Mouse (Mus musculus): ENCODE results near the gene Cfi.
A peak's percentile ranks its signal among the peaks of the same experiment; 100 is the strongest.

Cfi gene

DNA sequence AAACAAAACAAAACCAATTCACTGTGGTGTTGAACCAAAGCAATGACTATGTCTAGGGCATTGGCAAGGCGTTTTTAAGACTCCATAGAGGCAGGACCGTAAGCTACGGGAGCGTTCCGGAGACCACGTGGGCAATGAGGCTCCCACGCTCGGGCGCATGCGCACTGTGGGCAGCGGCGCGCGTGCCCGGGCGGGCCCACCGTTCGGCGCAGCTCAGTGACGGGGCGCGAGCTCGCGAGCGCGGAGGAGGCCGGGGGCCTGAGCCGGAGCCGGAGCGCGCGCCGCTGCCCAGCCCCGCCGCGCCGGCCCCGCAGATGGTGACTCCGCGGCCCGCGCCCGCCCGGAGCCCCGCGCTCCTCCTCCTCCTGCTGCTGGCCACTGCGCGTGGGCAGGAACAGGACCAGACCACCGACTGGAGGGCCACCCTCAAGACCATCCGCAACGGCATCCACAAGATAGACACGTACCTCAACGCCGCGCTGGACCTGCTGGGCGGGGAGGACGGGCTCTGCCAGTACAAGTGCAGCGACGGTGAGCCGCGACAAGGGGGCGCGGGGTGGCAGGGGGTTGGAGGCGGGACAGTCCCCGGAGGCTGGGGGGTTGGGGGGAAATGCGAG lies 42.8 kb downstream of the Cfi start, which contains the start of gene Pla2g12a:
Gene Pla2g12a, plus strand, starts transcription at position 202 of the 617 bp plus-strand sequence.
- peak; percentile 90 for DNase-seq

DNA sequence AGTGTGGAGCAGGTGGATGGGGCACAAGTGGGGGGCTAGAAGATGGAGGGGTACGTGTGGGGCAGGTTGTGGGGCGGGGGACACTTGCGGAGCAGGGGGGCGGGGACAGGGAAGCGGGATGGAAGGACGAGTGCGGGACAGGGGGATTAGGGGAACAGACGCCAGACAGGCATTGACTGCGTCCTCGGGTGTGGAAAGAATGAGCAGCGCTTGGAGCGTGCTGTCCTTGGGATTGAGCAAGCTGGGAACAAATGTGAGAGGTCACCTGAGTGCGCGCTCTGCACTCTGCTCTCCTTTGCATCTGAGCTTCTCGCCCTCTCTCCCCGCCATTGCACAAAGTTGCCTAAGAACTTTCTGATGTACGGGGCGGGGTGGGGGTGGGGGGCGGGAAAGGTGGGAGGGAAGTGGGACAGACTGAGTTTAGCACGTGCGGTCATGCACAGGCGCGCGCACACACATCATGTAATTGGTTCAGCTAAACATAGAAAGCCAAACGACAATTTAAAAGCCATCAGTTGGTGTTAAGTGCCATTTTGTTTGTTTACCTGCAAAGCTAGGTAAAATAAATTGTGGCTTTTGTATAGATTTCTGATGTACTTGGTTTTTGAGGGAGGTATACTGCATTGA lies 43.6 kb downstream of the Cfi start:
- no peak for DNase-seq

DNA sequence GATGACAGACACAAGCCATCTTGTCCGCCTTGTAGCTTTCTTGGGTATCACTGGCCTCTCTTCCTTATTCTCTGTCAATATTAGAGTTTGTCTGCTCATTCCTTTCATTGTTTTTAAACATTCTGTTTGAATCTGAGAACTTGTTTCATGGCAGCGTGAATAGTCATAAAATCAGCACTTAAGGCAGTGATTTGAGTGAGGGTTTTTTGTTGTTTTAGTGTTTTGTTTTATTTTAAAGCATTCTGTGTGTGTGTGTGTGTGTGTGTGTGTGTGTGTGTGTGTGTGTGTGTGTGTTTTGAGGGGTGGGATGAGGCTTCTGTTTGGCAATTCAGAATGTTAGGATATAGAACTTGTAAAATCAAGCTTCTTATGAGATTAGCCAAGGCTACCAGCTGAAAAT lies 44.2 kb downstream of the Cfi start:
- DNase-seq, result no peak

DNA sequence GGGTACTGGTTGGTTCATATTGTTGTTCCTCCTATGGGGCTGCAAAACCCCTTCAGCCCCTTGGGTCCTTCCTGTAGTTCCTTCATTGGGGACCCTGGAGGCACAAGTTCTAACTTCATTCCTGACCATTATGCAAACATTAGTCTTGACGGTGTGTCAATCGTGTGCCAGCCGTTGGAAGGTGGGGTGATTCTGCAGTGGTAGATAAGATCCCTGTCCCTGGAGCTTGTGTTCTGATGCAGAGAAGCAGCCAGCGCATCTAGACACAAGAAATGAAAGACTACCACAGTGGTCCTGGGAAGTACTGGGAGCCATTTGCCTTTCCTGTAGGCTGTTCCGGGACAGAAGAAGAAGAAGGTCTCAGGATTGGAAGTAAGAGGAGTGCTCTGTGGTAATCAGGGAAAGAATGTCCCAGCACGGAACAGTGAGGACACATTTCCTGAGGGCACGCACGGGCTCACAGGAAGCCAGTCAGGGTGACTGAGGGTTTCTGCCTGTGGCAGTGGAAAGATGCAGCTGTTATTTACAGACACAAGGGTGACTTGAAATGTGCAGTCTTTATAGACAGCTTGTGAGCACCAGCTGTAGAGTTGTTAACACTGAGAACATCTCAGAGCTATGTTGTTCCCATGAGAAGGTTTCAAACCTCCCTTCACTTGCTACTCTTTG lies 45.4 kb downstream of the Cfi start:
- DNase-seq, result no peak

DNA sequence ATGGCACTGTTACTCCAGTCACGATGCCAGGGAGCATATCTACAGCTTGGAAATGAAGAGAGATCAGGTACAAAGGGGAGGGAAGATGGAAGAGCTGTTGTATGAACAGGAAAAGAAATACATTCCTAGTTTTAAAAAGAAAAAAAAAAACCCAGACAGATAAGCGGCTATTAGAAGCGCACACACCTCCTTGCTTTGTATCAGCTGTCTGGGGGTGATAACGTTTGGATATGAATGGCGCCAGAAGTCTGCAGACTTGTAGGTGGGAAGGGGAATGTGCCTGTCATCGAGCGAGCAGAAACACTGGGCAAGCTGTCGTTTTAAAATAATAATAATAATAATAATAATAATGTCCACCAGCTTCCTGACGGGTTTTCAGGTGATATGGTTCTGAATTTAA lies 49.9 kb downstream of the Cfi start:
- DNase-seq, result no peak

DNA sequence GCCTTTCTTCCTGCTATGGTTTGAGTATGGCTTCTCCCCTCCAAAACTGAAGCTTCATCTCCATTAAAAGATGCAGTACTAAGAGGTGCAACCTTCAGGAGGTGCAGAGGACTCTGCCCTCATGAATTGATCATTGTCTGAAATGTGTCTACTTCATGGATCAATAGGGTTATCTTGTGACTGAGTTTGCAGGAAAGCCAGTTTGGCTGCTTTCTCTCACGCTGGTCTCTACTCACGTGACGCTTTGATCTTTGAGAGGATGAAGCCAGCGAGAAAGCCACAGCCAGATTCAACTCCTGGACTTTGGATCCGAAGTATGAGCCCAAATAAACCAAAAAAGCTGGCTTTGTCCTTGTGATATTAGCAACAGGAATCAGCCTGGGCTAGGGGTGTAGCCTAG lies 50.7 kb downstream of the Cfi start:
- DNase-seq, result no peak

DNA sequence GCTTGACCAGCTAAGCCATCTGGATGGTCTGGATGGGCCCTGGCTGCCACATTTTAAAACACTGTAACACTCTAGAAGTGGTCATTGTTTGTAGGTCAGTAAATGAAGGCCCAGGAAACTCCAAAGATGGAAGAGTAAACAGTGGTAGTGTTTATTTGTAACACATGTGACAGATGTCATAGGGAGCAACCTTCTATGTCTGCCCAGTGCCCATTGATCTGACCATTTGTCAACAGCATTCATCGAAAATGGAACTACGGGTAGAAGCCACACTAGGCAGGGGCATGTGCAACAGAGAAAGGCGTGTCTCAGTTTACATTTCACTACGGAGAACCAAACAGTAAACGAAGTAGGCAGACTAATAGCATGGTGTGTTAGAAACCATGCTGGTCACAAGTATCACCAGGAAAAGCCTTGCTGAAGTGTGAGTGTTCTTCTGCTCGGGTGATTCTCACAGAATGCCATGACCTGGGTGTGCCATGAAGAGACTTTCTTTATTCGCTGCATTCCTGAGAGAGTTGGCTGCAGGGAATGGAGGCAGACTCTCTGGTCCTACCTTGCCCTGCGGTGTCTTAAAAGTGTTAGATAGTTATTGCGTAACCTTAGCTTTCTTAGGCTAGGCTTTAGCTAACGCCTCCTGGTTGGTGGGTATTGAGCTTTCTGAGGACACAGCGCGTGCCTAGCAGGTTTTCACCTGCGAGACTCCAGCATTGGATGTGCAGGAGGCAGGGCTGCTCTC lies 52.3 kb downstream of the Cfi start:
- DNase-seq, result no peak

DNA sequence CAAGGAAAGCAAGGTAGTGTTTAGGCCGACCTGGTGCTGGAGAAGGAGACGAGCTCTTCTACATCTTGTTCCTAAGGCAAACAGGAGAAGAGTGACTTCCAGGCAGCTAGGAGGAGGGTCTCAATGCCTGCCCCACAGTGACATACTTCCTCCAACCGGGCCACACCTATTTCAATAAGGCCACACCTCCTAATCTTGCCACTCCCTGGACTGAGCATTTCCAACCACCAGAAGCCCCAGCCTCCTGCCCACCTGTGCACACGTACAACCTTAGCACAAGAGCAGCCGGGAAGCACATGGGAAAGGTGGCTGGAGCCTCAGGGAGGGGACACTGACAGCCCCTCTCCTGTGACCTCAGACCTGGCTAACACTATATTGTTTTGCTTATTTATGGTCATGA lies 56.3 kb downstream of the Cfi start:
- no peak for DNase-seq

DNA sequence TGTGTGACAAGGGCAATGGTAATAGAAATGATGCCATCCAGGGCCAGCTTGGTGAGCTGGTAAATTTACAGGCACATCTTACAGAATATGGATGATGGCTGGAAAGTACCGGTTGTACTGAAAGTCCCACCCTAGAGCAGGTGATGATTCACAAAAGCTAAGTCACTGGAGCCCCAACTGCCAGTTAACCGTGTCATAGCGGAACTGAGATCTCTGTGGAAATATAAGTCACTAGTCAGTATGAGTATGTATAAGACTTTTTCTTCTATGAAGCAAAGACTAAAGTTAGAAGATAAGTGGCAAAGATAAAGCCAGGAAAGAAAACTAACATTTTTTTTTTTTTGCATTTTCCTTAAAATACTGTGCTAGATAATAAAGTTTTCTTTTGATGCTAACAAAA lies 57.5 kb downstream of the Cfi start:
- no peak for DNase-seq

DNA sequence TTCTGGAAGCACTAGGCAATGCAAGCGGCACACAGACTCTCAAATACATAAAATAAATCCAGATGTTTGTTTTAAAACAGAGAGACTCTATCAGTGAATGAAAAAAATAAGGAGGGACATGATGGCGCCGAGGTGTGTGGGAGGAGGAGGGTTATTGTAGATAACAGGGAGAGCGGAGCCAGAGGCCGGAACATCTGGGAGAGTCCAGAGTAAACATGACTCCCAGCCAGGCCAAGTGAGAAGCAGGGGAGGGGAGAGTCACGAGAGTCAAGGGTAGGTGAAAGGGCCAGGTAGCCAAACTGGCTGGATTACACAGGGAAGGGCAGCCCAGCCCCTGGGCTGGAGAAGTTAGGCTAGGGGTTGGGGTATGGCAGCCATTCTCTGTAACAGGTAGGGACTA lies 60.9 kb downstream of the Cfi start:
- DNase-seq, result no peak

DNA sequence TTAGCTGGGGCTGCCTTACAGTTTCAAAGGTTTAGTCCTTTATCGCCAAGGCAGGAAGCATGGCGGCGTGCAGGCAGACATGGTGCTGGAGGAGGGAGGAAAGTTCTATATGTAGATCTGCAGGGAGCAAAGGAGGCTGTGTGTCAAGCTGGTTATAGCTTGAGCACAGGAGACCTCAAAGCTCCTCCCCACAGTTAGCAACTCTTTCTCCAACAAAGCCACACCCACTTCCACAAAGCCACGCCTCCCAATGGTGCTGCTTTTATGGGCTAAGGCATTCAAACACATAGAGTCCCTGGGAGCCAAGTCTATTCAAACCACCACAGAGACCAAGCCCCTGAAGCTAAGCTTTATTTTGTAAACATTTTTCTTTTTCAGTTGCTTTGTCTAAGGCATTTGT lies 63.2 kb downstream of the Cfi start:
- DNase-seq, result no peak

DNA sequence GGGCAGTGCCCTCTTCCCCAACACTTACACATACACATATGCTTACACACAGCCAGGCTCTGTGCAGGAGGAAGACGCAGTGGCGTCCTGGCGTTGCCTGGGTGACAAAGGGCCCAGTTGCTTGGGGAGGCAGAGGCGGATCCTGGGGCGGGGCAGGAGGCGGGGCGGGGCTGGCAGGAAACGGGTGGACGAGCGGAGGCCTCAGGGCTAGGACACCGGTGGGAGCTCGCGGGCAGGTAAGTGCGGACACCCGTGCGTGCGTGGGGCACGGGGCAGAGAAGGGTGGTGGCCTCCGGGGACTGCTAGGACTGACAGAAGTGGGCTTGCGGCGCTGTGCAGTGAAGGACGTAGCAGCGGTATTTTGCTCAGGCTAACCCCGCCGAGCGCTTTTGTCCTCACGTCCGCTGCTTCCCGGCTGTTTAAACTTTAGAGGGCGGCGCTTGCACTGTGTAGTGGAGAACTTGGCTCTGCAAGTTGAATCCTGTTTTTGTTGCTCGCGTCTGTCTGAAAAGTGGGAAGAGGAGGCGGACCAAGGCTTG lies 65.7 kb downstream of the Cfi start, which contains the start of gene Casp6:
Gene Casp6, plus strand, starts transcription at position 155 of the 539 bp plus-strand sequence.
- DNase-seq, result peak; percentile 21

DNA sequence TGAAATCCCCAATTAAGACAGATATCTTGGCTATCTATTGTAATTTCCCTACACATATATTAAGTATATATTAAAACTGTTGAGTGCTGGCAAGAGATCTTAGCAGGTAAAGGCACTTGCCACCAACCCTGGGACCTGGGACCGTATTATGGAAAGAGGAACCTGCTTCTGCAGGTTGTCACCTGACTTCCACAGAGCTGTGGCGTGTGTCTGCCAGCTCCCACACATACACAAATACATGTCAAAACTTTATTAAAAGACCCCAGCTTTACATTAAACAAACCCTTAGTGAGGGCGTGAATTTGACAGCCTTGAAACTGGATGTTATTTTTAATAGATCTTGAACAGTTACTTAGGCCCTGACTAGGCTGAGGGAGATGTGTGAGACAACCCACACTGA lies 67.7 kb downstream of the Cfi start:
- DNase-seq, result no peak

DNA sequence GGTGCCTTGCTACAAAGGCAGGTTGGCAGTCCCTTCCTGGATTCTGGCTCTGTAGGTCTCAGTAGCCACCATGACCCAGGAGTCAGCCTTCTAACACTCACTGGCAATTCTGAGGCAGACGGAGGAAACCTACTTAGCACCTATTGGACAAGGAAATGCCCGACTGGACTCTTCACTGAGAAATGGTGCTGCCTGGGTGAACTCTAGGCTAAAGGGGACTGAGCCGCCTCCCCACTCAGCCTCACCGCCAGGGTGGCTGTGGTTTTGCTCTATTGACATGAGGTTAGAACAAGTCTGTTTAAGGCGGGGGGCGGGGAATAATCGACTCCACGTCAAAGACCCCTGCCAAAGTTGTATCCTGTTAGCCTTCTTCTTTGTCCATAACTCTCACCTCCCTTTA lies 68.2 kb downstream of the Cfi start:
- no peak for DNase-seq

DNA sequence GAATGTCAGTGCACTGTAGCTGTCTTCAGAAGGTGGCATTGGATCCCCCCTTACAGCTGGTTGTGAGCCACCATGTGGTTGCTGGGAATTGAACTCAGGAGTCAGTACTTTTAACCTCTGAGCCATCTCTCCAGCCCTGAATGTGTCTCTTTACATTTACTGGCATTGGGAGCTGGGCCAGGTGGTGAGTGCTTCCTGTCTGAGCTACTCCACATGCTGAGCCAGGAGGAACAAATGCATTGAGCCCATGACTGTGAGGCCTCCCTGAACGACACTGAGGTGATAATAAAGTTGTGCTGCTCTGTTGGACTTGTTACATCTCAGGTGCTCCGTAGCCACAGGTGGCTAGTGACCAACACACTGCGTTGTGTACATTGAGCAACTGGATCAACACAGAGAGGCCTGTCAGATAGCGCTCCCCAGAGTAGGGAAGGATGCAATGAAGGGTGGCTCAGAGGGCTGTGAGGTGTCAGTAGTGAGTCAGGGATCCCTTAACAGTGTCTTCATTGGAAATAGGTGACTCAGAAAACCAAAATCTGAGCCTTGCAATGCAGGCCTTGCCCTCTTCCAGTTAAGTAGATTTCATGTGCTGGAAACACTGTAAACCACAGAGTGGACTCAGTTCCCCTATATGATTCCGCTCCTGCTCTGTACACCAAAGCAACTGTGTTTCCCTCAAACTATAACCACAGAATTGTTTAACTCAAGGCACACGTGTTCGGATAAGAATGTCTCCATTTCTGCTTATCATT lies 68.9 kb downstream of the Cfi start:
- no peak for DNase-seq

DNA sequence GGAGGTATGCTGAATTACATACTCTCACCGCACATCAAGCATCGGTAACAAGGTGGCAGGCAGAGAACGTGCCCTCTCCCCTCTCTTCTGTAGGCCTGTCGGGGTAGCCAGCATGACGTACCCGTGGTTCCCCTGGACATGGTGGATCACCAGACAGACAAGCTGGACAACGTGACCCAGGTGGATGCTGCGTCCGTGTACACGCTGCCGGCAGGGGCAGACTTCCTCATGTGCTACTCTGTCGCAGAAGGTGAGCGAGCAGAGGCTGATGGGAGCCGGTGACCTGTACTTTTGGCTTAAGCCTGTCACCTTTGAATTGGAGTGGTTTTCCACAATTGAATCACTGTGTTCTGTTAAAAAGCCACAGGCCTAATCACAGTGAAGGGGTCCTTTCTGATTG lies 76.3 kb downstream of the Cfi start:
- DNase-seq, result no peak

DNA sequence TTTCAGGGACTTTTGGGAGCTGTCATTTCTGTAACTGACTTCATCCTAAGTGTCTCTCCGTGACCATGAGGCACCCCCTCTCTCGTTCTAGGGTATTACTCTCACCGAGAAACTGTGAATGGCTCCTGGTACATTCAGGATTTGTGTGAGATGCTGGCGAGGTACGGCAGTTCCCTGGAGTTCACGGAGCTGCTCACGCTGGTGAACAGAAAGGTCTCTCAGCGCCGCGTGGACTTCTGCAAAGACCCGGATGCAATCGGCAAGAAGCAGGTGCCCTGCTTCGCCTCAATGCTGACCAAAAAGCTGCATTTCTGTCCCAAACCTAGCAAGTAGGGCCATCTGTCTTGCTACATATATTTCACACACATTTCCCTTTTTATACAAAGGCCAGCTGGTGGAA lies 77.6 kb downstream of the Cfi start:
- DNase-seq, result no peak

DNA sequence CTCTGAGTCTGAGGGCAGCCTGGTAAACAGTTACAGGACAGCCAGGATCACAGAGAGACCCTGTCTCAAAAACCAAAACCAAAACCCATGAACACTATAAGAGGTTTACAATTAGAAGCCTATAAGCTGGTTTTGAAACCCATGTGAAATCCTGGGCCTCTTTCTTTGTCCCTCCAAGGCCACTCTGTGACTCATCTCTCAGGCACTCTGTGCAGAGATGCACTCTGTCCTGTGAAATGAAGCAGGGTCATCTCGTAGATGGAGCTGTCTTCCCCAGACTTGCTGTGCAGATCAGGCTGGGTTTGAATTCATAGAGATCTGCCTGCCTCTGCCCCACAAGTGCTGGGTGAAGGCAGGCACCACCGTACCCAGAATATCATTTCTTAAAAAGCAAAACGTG lies 81.7 kb downstream of the Cfi start:
- DNase-seq, result no peak

DNA sequence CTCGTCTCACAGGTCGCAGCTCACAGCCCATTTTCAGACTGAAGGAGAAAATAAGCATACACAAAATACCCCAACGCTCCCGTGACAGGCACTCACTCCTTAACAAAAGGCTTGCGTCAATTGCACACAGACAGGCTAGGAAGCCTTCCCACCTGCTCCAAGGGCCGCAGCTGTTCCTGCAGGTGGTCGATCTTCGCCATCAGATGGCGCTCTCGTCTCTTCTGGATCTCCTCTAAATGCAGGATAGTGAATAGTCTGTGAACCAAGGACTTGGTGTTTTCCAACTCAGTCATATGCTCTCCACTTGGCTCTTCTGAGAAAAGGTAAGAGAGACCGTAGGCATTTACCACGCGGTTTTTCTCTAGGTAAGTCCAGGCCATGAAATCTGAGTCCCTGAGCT lies 82.8 kb downstream of the Cfi start:
- peak; percentile 25 for DNase-seq

DNA sequence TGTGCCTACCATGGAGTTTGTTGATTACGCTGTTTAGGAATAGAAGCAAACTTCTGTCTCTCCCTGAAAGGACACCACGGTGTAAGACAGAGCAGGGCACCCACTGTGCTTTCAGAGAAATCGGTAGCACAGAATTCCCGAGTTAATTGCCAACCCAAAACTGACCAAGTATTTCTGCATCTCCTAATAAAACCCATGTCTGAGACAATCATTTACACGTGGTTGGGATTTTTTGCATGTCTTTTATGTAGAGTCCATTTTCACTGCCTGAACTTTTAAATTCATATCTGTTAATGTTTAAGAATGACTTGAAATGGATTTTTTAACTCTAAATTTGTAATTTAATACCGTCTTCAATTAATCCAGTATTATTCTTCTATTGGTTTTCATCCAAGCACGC lies 87.9 kb downstream of the Cfi start:
- DNase-seq, result no peak

All from cerebellum, adult 8-10 months (tissue).